Mouse (Mus musculus) urinary bladder, postnatal 25 days (tissue): ENCODE results near the gene Hoxc10.

Experiments used
- DNase-seq: peaks from one replicate; pipeline ENCODE4 v3.0.0; 2022; ENCODE audit warnings: low spot score

The Hoxc10 gene

GRCm38 (mm10) chr15:103011928-103012486 is 45.4 kb downstream of the Hoxc10 start:
- no peak for DNase-seq

GRCm38 (mm10) chr15:103013238-103013984 is 46.8 kb downstream of the Hoxc10 start:
- DNase-seq: peak; percentile 42

GRCm38 (mm10) chr15:103014166-103015008 is 47.8 kb downstream of the Hoxc10 start:
- DNase-seq: no peak

GRCm38 (mm10) chr15:103015009-103015399 is 48.4 kb downstream of the Hoxc10 start:
- DNase-seq: no peak

- no peak for DNase-seq
Measured at GRCm38 (mm10) chr15:103015406-103016166, 49.0 kb downstream of the Hoxc10 start.

- no peak for DNase-seq
Measured at GRCm38 (mm10) chr15:103018636-103019035, 52.0 kb downstream of the Hoxc10 start, which contains the start of gene Hoxc4. Hoxc4 (plus strand) TSS chr15:103018934.

GRCm38 (mm10) chr15:103020899-103021418 is 54.4 kb downstream of the Hoxc10 start:
- DNase-seq: no peak
